Mouse (Mus musculus) Muller cell, postnatal 12 days (primary cell): ENCODE results near the gene Swt1.
A peak's percentile ranks its signal among the peaks of the same experiment; 100 is the strongest.
"Not testable (repeated sequence)": the region's sequence is repeated elsewhere in the genome, so short reads cannot be mapped to it uniquely, and the experiment has no call there.

Experiments
- DNase-seq: peaks from one replicate; pipeline ENCODE4 v3.0.0-alpha.2; 2015; ENCODE audit errors: inconsistent ontology term

The Swt1 gene

GRCm38 (mm10) chr1:151367721-151368324 is 60.4 kb downstream of the Swt1 start:
- DNase-seq: no peak

GRCm38 (mm10) chr1:151366944-151367605 is 61.2 kb downstream of the Swt1 start:
- no peak for DNase-seq

GRCm38 (mm10) chr1:151359374-151359773 is 68.9 kb downstream of the Swt1 start:
- no peak for DNase-seq

GRCm38 (mm10) chr1:151355994-151356393 is 72.3 kb downstream of the Swt1 start:
- DNase-seq: no peak

- DNase-seq: no peak
Measured at GRCm38 (mm10) chr1:151352911-151353310, 75.3 kb downstream of the Swt1 start.

GRCm38 (mm10) chr1:151348293-151348692 is 80.0 kb downstream of the Swt1 start:
- DNase-seq: not testable (repeated sequence)

GRCm38 (mm10) chr1:151346681-151347127 is 81.6 kb downstream of the Swt1 start:
- DNase-seq: no peak

- no peak for DNase-seq
Measured at GRCm38 (mm10) chr1:151345863-151346195, 82.4 kb downstream of the Swt1 start.

- peak; percentile 96 for DNase-seq
Measured at GRCm38 (mm10) chr1:151345109-151345862, 83.0 kb downstream of the Swt1 start.

- peak; percentile 99 for DNase-seq
Measured at GRCm38 (mm10) chr1:151344283-151345108, 83.8 kb downstream of the Swt1 start, which contains the start of gene Ivns1abp. Ivns1abp (plus strand) TSS chr1:151344477.

GRCm38 (mm10) chr1:151343571-151344282 is 84.5 kb downstream of the Swt1 start:
- DNase-seq: peak; percentile 22

GRCm38 (mm10) chr1:151342968-151343367 is 85.3 kb downstream of the Swt1 start:
- peak; percentile 45 for DNase-seq

GRCm38 (mm10) chr1:151342311-151342710 is 85.9 kb downstream of the Swt1 start:
- no peak for DNase-seq

GRCm38 (mm10) chr1:151341321-151342044 is 86.8 kb downstream of the Swt1 start:
- no peak for DNase-seq

GRCm38 (mm10) chr1:151338941-151339340 is 89.3 kb downstream of the Swt1 start:
- peak; percentile 90 for DNase-seq

GRCm38 (mm10) chr1:151338234-151338633 is 90.0 kb downstream of the Swt1 start:
- peak; percentile 91 for DNase-seq

GRCm38 (mm10) chr1:151332819-151333218 is 95.4 kb downstream of the Swt1 start:
- DNase-seq: no peak

GRCm38 (mm10) chr1:151329601-151330000 is 98.7 kb downstream of the Swt1 start:
- DNase-seq: no peak

- no peak for DNase-seq
Measured at GRCm38 (mm10) chr1:151328341-151329097, 99.7 kb downstream of the Swt1 start.

- no peak for DNase-seq
Measured at GRCm38 (mm10) chr1:151325328-151325727, 102.9 kb downstream of the Swt1 start.
